In genomic region chr3:4744003-4744402, GRCm38 (mm10) we compare ENCODE assay signal across 21 mouse cellular contexts.
DNase-seq lines count a peak whose midpoint lies in the region; ATAC-seq lines count a peak whose summit lies in the region.
"Had no signal": no experiment of that assay in that cellular context is flagged by ENCODE, and none has a peak within 500 bp of the region (broad histone marks: within the 10 kb centered on the region; RNA-seq: fewer than 3 reads in every experiment).

No protein-coding gene starts in this region.

- ATAC-seq in megakaryocyte progenitor cell, adult 5-6 weeks (replicated peaks; ENCODE audit: poor library complexity): no peak
- ATAC-seq: activated CD4-positive, CD25-positive, alpha-beta regulatory T cell, adult 4 months; forebrain, embryonic 13.5 days; forebrain, embryonic 15.5 days; forebrain, postnatal 0 days; Patski had no signal

- H3K4me1 ChIP-seq in hindbrain, embryonic 10.5 days (replicated peaks): no peaks in the 10 kb centered on the region
- H3K4me1 ChIP-seq: embryonic facial prominence, embryonic 10.5 days; embryonic facial prominence, embryonic 12.5 days; forebrain, embryonic 13.5 days; forebrain, embryonic 15.5 days had no signal

- no peaks in the 10 kb centered on the region for H3K36me3 ChIP-seq in hindbrain, embryonic 10.5 days
- H3K36me3 ChIP-seq: embryonic facial prominence, embryonic 10.5 days; embryonic facial prominence, embryonic 12.5 days; forebrain, embryonic 15.5 days; G1E had no signal

- H3K27ac ChIP-seq in hindbrain, embryonic 10.5 days: no peak overlapping the region
- H3K27ac ChIP-seq: embryonic facial prominence, embryonic 10.5 days; embryonic facial prominence, embryonic 12.5 days; forebrain, embryonic 13.5 days; forebrain, embryonic 15.5 days had no signal

- H3K4me3 ChIP-seq in hindbrain, embryonic 10.5 days: no peak overlapping the region
- H3K4me3 ChIP-seq: embryonic facial prominence, embryonic 10.5 days; embryonic facial prominence, embryonic 12.5 days; forebrain, embryonic 13.5 days; forebrain, embryonic 15.5 days had no signal

- H3K9me3 ChIP-seq in hindbrain, embryonic 10.5 days: peaks cover 21% of the 10 kb centered on the region; the same call in 1 of the 2 replicates
- H3K9me3 ChIP-seq: embryonic facial prominence, embryonic 12.5 days; G1E had no signal

- peak; percentile 84 for DNase-seq in ES-CJ7 (ENCODE audit: low read depth, low spot score)
- peak; percentile 85 for DNase-seq in R1 (ENCODE audit: low read depth, low spot score)
- no peak for DNase-seq in hindbrain, embryonic 10.5 days (ENCODE audit: low spot score)
- DNase-seq in right cerebral cortex, postnatal 25 days: no peak
- DNase-seq: adrenal gland, adult 8-10 months; adrenal gland, postnatal 14 days; adrenal gland, postnatal 36 days; cerebellum, adult 11-12 months; cerebellum, adult 2 months; cerebellum, adult 9-10 months; cerebellum, postnatal 10 days; cerebellum, postnatal 25 days; forebrain, postnatal 0 days had no signal

- H3K27me3 ChIP-seq in hindbrain, embryonic 10.5 days (ENCODE audit: insufficient read depth, poor library complexity, severe bottlenecking): no peaks in the 10 kb centered on the region
- H3K27me3 ChIP-seq: embryonic facial prominence, embryonic 12.5 days; forebrain, embryonic 13.5 days; forebrain, embryonic 15.5 days; Patski had no signal

- 77% methylated on average over 4 of the region's 4 CpGs for WGBS in hindbrain, embryonic 10.5 days

Comparison
In these comparisons a context has a peak if more than half of its experiments do, and no peak if none do; other contexts are left out.
1. DNase-seq: peak in ES-CJ7 (single experiment) and R1 (single experiment); none in hindbrain, embryonic 10.5 days (single experiment) and right cerebral cortex, postnatal 25 days (single experiment).